Mouse (Mus musculus) small intestine, adult 2 months (tissue): ENCODE results near the gene Mgat2.

Experiments
- CTCF ChIP-seq: fragments of 200-500 bp; IDR thresholded peaks from 2 replicates; pipeline ENCODE4 v1.5.1; 2012; ENCODE audit warnings: low read depth, mild to moderate bottlenecking, control low read depth, inconsistent platforms, low read length, moderate library complexity, mixed read lengths; ENCODE audit not compliant: insufficient replicate concordance, insufficient read length; ENCODE audit errors: extremely low read depth
- POLR2A ChIP-seq: fragments of 200-500 bp; IDR thresholded peaks from 2 replicates; pipeline ENCODE4 v1.6.1; 2012; ENCODE audit warnings: low read depth, mild to moderate bottlenecking, control low read depth, inconsistent platforms, low read length, moderate library complexity

- no peak for TF ChIP-seq CTCF
- TF ChIP-seq POLR2A = no peak
These were observed 24.0 kb downstream of the Mgat2 start for GRCm38 (mm10) chr12:69207926-69208325.
